Mouse (Mus musculus): ENCODE measurements around the gene Plcd3. TPM values are rescaled to one million over a fixed set of nuclear protein-coding genes. Genes with fewer than 3 reads are reported as not detected.

The Plcd3 gene
- total and polyA plus RNA-seq, 3 experiments: 7.1 to 24.3 (median 11.3) TPM

GRCm38 (mm10) chr11:103093862-103094833 is 7.3 kb downstream of the Plcd3 start:
- dilution Hi-C loops (cut with MboI; ENCODE audit: extremely low pct_ligation_motif_present, extremely low pct_unique_long_range_greater_than_20kb, low sequenced_read_pairs) (no loop called here), in situ Hi-C loops (cut with MboI; ENCODE audit: low pct_ligation_motif_present, low pct_unique_long_range_greater_than_20kb, low sequenced_read_pairs) (no loop called here)
- Histone ChIP-seq H3K27me3 (replicated peaks) (no peaks in the 10 kb centered on the region), H3K4me2 (ENCODE audit: insufficient read depth, low read depth, poor library complexity, severe bottlenecking) (peak overlapping the region; percentile 54), H3K27ac (ENCODE audit: insufficient read depth, low read depth) (peak overlapping the region; percentile 99), H3K4me1 (ENCODE audit: control insufficient read depth in 1 of 2, insufficient read depth in 2 of 2) (peaks cover 31 to 51% of the 10 kb centered on the region in 2 experiments), H3K79me2 (replicated peaks; ENCODE audit: control insufficient read depth, extremely low read depth, insufficient read depth, poor library complexity, severe bottlenecking) (peaks cover 8% of the 10 kb centered on the region; the same call in 1 of the 2 replicates), H3K36me3 (replicated peaks in 1 of 2; ENCODE audit: control insufficient read depth in 1 of 2, insufficient read depth in 1 of 2, low read length in 1 of 2) (peaks cover 3 to 20% of the 10 kb centered on the region in 2 experiments), H3K9ac (ENCODE audit: insufficient read depth, low read depth) (peak overlapping the region; percentile 53), H3K4me3 (replicated peaks in 1 of 3; ENCODE audit: low read depth in 2 of 3, low read length in 2 of 3, poor library complexity in 1 of 3) (peak overlapping the region in 2 of 3 experiments; percentile 10 to 40), H3K9me3 (replicated peaks; ENCODE audit: low read length) (no peaks in the 10 kb centered on the region)
- DNase-seq (ENCODE audit: extremely low read depth): peak; percentile 98
- TF ChIP-seq NELFE (IDR thresholded peaks at IDR 0.05; ENCODE audit: low read depth, low read length) (peak; percentile 95), MAFK (IDR thresholded peaks at IDR 0.05; ENCODE audit: insufficient replicate concordance, low read length) (peak; percentile 70; the same call in 1 of the 2 replicates), ZMIZ1 (IDR thresholded peaks at IDR 0.05; ENCODE audit: low read depth, low read length) (peak; percentile 100), MAZ (IDR thresholded peaks at IDR 0.05; ENCODE audit: low read depth, low read length) (peak; percentile 98), UBTF (IDR thresholded peaks at IDR 0.05; ENCODE audit: low read depth, low read length) (peak; percentile 84), KAT2A (IDR thresholded peaks at IDR 0.05; ENCODE audit: insufficient replicate concordance, low read length) (0 out of 2 replicates have a peak, but pooled peaks have one; percentile 59), NRF1 (IDR thresholded peaks at IDR 0.05; ENCODE audit: low read depth, low read length) (no peak), IRF4 (IDR thresholded peaks at IDR 0.05; ENCODE audit: low read depth, low read length) (peak; percentile 100), CHD2 (IDR thresholded peaks at IDR 0.05; ENCODE audit: low read length) (peak; percentile 95), PAX5 (IDR thresholded peaks at IDR 0.05; ENCODE audit: low read length) (no peak), MAX (IDR thresholded peaks at IDR 0.05; ENCODE audit: low read length) (peak; percentile 78), EP300 (IDR thresholded peaks at IDR 0.05; ENCODE audit: low read length) (peak; percentile 97), E2F4 (IDR thresholded peaks at IDR 0.05; ENCODE audit: insufficient replicate concordance, low read depth, low read length) (no peak), TCF12 (IDR thresholded peaks at IDR 0.05; ENCODE audit: low read depth, low read length) (peak; percentile 88), CHD1 (IDR thresholded peaks at IDR 0.05; ENCODE audit: low read depth, low read length) (peak; percentile 71; the same call in 1 of the 2 replicates), CTCF (conservative IDR thresholded peaks at IDR 0.05 in 1 of 2, IDR thresholded peaks at IDR 0.05 in 1 of 2; ENCODE audit: low read depth in 2 of 2, low read length in 2 of 2) (no peak), RCOR1 (conservative IDR thresholded peaks at IDR 0.05; ENCODE audit: low read depth, low read length) (peak; percentile 96), ETS1 (conservative IDR thresholded peaks at IDR 0.05; ENCODE audit: low read depth, low read length) (peak; percentile 91), RAD21 (IDR thresholded peaks at IDR 0.05; ENCODE audit: low read depth, low read length) (no peak; the same call in 1 of the 2 replicates), HCFC1 (IDR thresholded peaks at IDR 0.05; ENCODE audit: low read depth, low read length) (peak; percentile 68), BHLHE40 (IDR thresholded peaks at IDR 0.05; ENCODE audit: low read depth, low read length) (peak; percentile 93), SIN3A (IDR thresholded peaks at IDR 0.05; ENCODE audit: low read length) (peak; percentile 94), MEF2A (IDR thresholded peaks at IDR 0.05; ENCODE audit: borderline replicate concordance, low read depth, low read length) (peak; percentile 92), JUN (IDR thresholded peaks at IDR 0.05; ENCODE audit: insufficient read depth, low read depth, low read length) (peak; percentile 42), GABPA (IDR thresholded peaks at IDR 0.05; ENCODE audit: insufficient replicate concordance, low read depth, low read length) (no peak), TBP (conservative IDR thresholded peaks at IDR 0.05; ENCODE audit: low read depth, low read length) (peak; percentile 98), POLR2A (IDR thresholded peaks at IDR 0.05; ENCODE audit: low read depth, low read length) (peak; percentile 98), POLR2AphosphoS2 (IDR thresholded peaks at IDR 0.05; ENCODE audit: low read depth, low read length) (peak; percentile 98), MXI1 (IDR thresholded peaks at IDR 0.05; ENCODE audit: low read depth, low read length) (peak; percentile 32; the same call in 1 of the 2 replicates), SMC3 (IDR thresholded peaks at IDR 0.05; ENCODE audit: low read depth, low read length) (peak; percentile 20), USF2 (conservative IDR thresholded peaks at IDR 0.05; ENCODE audit: low read depth, low read length) (no peak), JUND (conservative IDR thresholded peaks at IDR 0.05; ENCODE audit: low read depth, low read length) (peak; percentile 44), MYC (IDR thresholded peaks at IDR 0.05; ENCODE audit: low read depth, low read length) (0 out of 2 replicates have a peak, but pooled peaks have one; percentile 62), ZC3H11A (IDR thresholded peaks at IDR 0.05; ENCODE audit: low read depth, low read length) (no peak), ZKSCAN1 (IDR thresholded peaks at IDR 0.05; ENCODE audit: borderline replicate concordance, low read depth, low read length) (no peak; the same call in 1 of the 2 replicates), USF1 (IDR thresholded peaks at IDR 0.05; ENCODE audit: low read depth, low read length) (no peak), ZNF384 (IDR thresholded peaks at IDR 0.05; ENCODE audit: low read depth, low read length) (peak; percentile 30; the same call in 1 of the 2 replicates)

Measured in CH12.LX (cell line).